Mouse (Mus musculus) hematopoietic stem cell, adult 5-6 weeks (primary cell): ENCODE data around the gene Sumf1. TPM values are rescaled to one million over a fixed set of nuclear protein-coding genes. Genes with fewer than 3 reads are reported as not detected.

ENCODE experiments used
- ATAC-seq, 2 experiments: fragments of 125-278 bp in 1 of 2; replicated peaks in 1 of 2; 2 replicates each; pipeline ENCODE4 v1.8.0; 2016 to 2017; ENCODE audit warnings: inconsistent platforms in 2 of 2, mild to moderate bottlenecking in 2 of 2, moderate number of reproducible peaks in 2 of 2, low read depth in 1 of 2, moderate TSS enrichment in 1 of 2; ENCODE audit not compliant: low FRiP score in 2 of 2, poor library complexity in 2 of 2, severe bottlenecking in 2 of 2, insufficient read depth in 1 of 2, low TSS enrichment in 1 of 2
- total RNA-seq: library from RNA; stranded (forward); fragments of 172-1452, 232-1000 nt; gene quantifications from 2 replicates; pipeline ENCODE4 v1.2.3, GENCODE M21; 2017

The Sumf1 gene
- 8.8 and 13.6 TPM in 2 replicates for total RNA-seq

GRCm38 (mm10) chr6:108184847-108185684 is at the start of gene Sumf1:
Gene Sumf1 (minus strand): TSS chr6:108185582.
- ATAC-seq: peak; percentile 94 to 95

- no peak for ATAC-seq
These were observed 49.2 kb upstream of the Sumf1 start for GRCm38 (mm10) chr6:108234536-108234935.

- ATAC-seq: no peak
These were observed 47.7 kb upstream of the Sumf1 start for GRCm38 (mm10) chr6:108233070-108233469.

GRCm38 (mm10) chr6:108231892-108232710 is 46.7 kb upstream of the Sumf1 start:
- peak; percentile 42 to 50 for ATAC-seq

- ATAC-seq: peak; percentile 19 to 43; a peak in 2 of 4 replicates
These were observed 45.2 kb upstream of the Sumf1 start for GRCm38 (mm10) chr6:108230608-108231007.

GRCm38 (mm10) chr6:108228601-108229000 is 43.2 kb upstream of the Sumf1 start:
- ATAC-seq: no peak

- ATAC-seq: no peak
These were observed 42.7 kb upstream of the Sumf1 start for GRCm38 (mm10) chr6:108228048-108228447.

- ATAC-seq: no peak
These were observed 42.1 kb upstream of the Sumf1 start for GRCm38 (mm10) chr6:108227461-108227860.

- ATAC-seq: no peak
These were observed 40.8 kb upstream of the Sumf1 start for GRCm38 (mm10) chr6:108226230-108226629.

GRCm38 (mm10) chr6:108225027-108225426 is 39.6 kb upstream of the Sumf1 start:
- no peak for ATAC-seq

GRCm38 (mm10) chr6:108224361-108224760 is 39.0 kb upstream of the Sumf1 start:
- ATAC-seq: no peak

- peak; percentile 62 to 71; a peak in 3 of 4 replicates for ATAC-seq
These were observed 37.5 kb upstream of the Sumf1 start for GRCm38 (mm10) chr6:108222875-108223274.

GRCm38 (mm10) chr6:108222435-108222834 is 37.1 kb upstream of the Sumf1 start:
- ATAC-seq: no peak

- ATAC-seq: no peak
These were observed 32.6 kb upstream of the Sumf1 start for GRCm38 (mm10) chr6:108217987-108218386.

GRCm38 (mm10) chr6:108216832-108217231 is 31.4 kb upstream of the Sumf1 start:
- no peak for ATAC-seq

- ATAC-seq: no peak
These were observed 30.7 kb upstream of the Sumf1 start for GRCm38 (mm10) chr6:108216091-108216490.

GRCm38 (mm10) chr6:108214294-108214925 is 29.0 kb upstream of the Sumf1 start:
- peak; percentile 18 to 34; a peak in 2 of 4 replicates for ATAC-seq
